Mouse (Mus musculus) spleen, adult 2 months (tissue): ENCODE data around the gene Pole3. TPM values are rescaled to one million over a fixed set of nuclear protein-coding genes. Genes with fewer than 3 reads are reported as not detected.
A peak's percentile ranks its signal among the peaks of the same experiment; 100 is the strongest.

Source experiments
- DNase-seq, 2 experiments: peaks; one replicate each; pipeline versions ENCODE4 v3.0.0 to v3.0.0-alpha.2; 2012 to 2021; ENCODE audit warnings: low spot score in 2 of 2, low read depth in 1 of 2
- H3K27ac ChIP-seq: fragments of 200-500 bp; 2 replicates; pipeline ENCODE4 v1.5.1; 2012; ENCODE audit warnings: low read length, inconsistent platforms; ENCODE audit not compliant: insufficient read depth
- H3K27me3 ChIP-seq: fragments of 200-500 bp; 2 replicates; pipeline ENCODE4 v1.6.1; 2012; ENCODE audit warnings: mild to moderate bottlenecking, moderate library complexity, low read length, inconsistent platforms; ENCODE audit not compliant: control insufficient read depth, insufficient read depth
- H3K36me3 ChIP-seq: fragments of 200-500 bp; 2 replicates; pipeline ENCODE4 v1.6.1; 2012; ENCODE audit warnings: mild to moderate bottlenecking, low read length, inconsistent platforms; ENCODE audit not compliant: control insufficient read depth, insufficient read depth
- H3K4me1 ChIP-seq: fragments of 200-500 bp; 2 replicates; pipeline ENCODE4 v1.6.1; 2011; ENCODE audit warnings: inconsistent platforms; ENCODE audit not compliant: control insufficient read depth, insufficient read depth, insufficient read length
- H3K4me3 ChIP-seq: fragments of 200-500 bp; 2 replicates; pipeline ENCODE4 v1.5.1; 2011; ENCODE audit warnings: mild to moderate bottlenecking, inconsistent platforms; ENCODE audit not compliant: insufficient read depth, insufficient read length; ENCODE audit errors: extremely low read depth
- CTCF ChIP-seq: fragments of 200-500 bp; IDR thresholded peaks from 2 replicates; pipeline ENCODE4 v1.5.1; 2011; ENCODE audit warnings: mild to moderate bottlenecking, inconsistent platforms; ENCODE audit not compliant: insufficient read depth, insufficient read length, insufficient replicate concordance; ENCODE audit errors: extremely low read depth
- POLR2A ChIP-seq: fragments of 200-500 bp; IDR thresholded peaks from 2 replicates; pipeline ENCODE4 v1.6.1; 2011; ENCODE audit warnings: low read depth, low read length, inconsistent platforms
- WGBS: fragments of 180-500 bp; shearing (Covaris S2); methylation state at CpG from one replicate; pipeline ENCODE4 v1.1.7; 2018; 5-methylcytosine and 5-hydroxymethylcytosine counted together
- polyA plus RNA-seq: library from polyadenylated mRNA; depleted of rRNA; stranded (reverse); fragments of >200 nt; gene quantifications from 2 replicates; pipeline ENCODE4 v1.2.3, GENCODE M21; 2012

Gene Pole3
- polyA plus RNA-seq, 1 experiment: 6.1 TPM

DNA sequence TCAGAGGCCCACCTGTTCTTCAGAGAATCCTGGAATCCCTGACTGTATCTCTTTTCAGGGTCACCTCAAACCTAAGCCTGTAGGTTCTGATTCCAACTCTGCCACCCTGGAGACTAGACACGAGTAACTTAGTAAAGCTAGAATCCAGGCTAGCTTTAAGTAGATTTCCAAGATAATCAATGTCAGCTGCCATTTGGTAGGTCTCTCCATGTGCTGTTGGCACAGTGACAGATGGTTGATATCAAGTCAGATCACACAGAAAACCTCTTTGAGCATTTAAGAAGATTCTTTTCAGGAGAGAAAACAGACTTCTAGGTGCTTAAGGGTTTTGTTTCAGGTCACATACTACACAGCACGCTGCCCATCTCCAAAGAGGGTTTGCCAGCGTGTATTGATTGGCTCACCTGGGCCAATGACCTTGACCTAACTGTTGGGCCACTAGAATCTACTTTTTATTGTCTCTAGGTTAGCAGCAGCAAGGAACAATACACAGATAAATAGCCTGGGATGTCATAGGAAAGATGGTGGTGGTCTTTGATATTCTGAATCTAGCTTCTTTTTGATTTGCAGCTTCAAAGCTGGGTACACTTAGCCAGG lies 21.4 kb downstream of the Pole3 start, which contains the start of gene Hdhd3:
Gene Hdhd3 (minus strand): TSS at position 94 of the 597 bp plus-strand sequence.
- no peaks in the 10 kb centered on the region for H3K4me1 ChIP-seq
- no peak for DNase-seq
- H3K36me3 ChIP-seq: peaks cover 3% of the 10 kb centered on the region; the same call in 1 of the 2 replicates
- H3K27me3 ChIP-seq: no peaks in the 10 kb centered on the region
- TF ChIP-seq CTCF: no peak
- TF ChIP-seq POLR2A: no peak
- H3K27ac ChIP-seq: peak within 1 kb of the TSS; percentile 39; the same call in 1 of the 2 replicates
- WGBS: 91% methylated on average over 3 of the region's 3 CpGs
- peak within 1 kb of the TSS; percentile 79 for H3K4me3 ChIP-seq

DNA sequence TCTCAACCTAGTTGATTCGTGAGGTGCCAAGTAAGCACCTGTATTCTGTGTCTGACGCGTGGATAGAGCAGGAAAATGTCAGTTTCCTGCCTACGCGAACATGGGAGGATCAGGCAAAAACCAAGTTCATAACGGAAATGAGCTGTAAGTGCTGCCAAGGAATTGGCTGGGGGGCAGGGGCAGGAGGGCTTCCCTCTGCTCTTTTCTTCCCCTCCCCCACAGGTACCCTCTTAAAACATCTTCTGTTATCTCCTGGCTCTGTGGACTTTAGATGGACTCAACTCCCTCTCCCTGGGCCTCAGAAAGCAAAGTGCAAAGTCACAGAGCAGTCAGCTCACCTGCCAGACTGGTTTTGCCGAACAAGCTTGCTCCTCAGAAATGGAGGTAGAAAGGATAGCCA lies 21.9 kb downstream of the Pole3 start:
- 49% methylated on average over 7 of the region's 7 CpGs for WGBS
- H3K27me3 ChIP-seq: no peaks in the 10 kb centered on the region
- H3K36me3 ChIP-seq: no peaks in the 10 kb centered on the region
- H3K4me1 ChIP-seq: no peaks in the 10 kb centered on the region
- no peak for DNase-seq
- H3K4me3 ChIP-seq: no peak overlapping the region
- TF ChIP-seq CTCF (no peak), POLR2A (no peak)
- H3K27ac ChIP-seq: no peak overlapping the region

DNA sequence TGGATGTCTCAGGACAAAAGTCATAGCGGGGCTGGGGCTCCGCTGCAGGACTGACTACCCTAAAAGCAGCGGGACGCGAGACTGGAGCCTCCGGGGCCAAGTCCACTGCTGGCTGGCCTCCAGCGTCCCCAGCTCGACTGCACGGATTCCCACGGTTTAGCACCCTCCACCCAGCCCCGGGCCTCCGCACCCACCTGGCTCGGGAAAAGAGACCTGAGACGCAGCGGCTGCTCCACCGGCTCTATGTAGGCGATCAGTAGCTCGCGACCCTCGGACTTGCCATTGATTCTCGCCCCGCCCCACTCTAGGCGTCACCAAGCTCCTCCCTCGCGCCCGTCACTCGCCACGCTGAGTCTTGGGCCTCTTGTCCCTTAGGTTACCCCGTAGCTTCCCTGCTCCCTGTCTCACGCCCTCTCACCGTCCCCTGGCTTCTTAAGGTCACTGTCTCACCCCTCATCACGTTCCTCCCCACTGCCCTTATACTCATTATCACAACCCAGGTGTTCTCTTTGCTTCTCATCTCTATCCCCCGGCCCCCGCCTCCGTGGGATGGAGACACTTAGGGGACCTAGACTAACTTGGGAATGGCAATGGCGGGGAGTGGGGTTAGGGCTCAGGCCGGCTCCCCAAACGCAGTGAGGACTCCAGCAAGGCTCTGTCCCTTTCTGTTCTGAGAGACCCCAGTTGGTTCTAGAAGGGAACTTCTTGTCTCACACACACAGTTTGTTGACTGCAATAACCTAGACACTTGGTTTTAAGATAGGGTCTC lies 22.7 kb downstream of the Pole3 start:
- WGBS: 2% methylated on average over 38 of the region's 38 CpGs
- Histone ChIP-seq H3K27ac (peak overlapping the region; percentile 39), H3K36me3 (no peaks in the 10 kb centered on the region), H3K4me1 (no peaks in the 10 kb centered on the region), H3K4me3 (peak overlapping the region; percentile 79), H3K27me3 (no peaks in the 10 kb centered on the region)
- TF ChIP-seq CTCF (no peak), POLR2A (peak; percentile 12; the same call in 1 of the 2 replicates)
- DNase-seq: peak in 1 of 2 experiments; percentile 82

DNA sequence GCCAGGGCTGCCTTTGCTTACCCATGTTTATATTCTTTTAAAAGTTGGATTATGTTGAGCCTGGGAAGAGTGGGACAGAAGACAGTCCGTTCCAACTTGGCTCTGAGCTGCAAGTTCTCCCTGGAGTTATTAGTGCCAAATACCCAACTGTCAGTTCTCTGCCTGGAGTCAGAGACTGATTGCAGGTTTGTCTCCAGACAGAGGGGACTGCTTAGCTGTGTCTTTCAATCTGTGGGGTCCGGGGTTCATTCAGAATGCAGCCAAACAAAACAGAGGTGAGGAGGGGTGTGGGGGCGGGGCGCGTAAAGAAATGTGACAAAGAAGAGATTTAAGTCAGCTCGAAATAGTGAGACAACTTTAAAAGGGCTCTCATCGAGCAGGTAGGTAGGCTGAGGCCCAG lies 23.3 kb downstream of the Pole3 start:
- H3K27me3 ChIP-seq: no peaks in the 10 kb centered on the region
- 8% methylated on average over 7 of the region's 7 CpGs for WGBS
- DNase-seq: no peak

DNA sequence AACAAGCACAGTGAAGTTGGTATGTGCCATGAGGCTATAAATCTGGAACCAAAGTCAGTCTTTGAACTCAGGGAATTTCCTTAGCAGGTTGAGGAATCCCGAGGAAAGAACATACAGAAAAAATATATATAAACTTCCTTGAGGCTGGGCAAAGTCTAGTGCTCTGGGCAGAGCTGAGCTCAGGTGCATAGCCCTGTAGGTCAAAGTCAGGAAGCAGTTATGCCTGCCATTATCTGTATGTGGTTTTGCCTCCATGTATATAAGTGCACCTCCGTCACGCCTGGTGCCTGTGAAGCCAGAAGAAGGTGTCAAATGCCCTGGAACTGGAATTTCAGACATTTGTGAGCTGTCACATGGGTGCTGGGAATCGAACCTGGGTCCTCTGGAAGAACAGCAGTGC lies 24.1 kb downstream of the Pole3 start:
- 91% methylated on average over 4 of the region's 4 CpGs for WGBS
- no peak for DNase-seq
- no peaks in the 10 kb centered on the region for H3K36me3 ChIP-seq
- TF ChIP-seq CTCF (no peak), POLR2A (no peak)
- no peak overlapping the region for H3K4me3 ChIP-seq
- H3K27ac ChIP-seq: no peak overlapping the region
- no peaks in the 10 kb centered on the region for H3K27me3 ChIP-seq
- H3K4me1 ChIP-seq: no peaks in the 10 kb centered on the region

More for the DNA sequence above, 23.3 kb downstream of the Pole3 start:
- H3K4me1 ChIP-seq: no peaks in the 10 kb centered on the region
- no peak overlapping the region; the same call in 1 of the 2 replicates for H3K27ac ChIP-seq
- TF ChIP-seq POLR2A (no peak), CTCF (no peak)
- H3K36me3 ChIP-seq: no peaks in the 10 kb centered on the region
- peak overlapping the region; percentile 79 for H3K4me3 ChIP-seq

DNA sequence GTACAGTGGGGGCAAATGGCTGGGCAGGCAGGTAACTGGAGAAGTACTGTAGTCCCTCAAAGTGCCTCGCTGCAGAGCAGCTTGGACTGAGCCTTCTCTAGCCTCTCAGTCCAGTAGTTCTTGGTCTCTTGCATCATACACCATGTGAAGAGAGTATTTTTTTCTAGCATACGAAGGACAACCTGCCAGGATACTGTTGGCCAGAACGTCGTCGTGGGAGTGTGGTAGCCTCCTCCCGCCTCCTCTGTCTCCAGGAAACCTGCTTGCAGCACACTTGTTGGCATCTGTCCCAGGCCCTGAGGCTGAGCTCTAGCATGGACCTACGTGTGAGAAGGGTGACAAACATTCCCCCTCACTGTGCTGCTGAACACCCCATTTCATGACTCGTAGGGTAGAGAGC lies 28.1 kb downstream of the Pole3 start:
- Histone ChIP-seq H3K4me1 (no peaks in the 10 kb centered on the region), H3K36me3 (no peaks in the 10 kb centered on the region), H3K27me3 (no peaks in the 10 kb centered on the region), H3K27ac (no peak overlapping the region), H3K4me3 (no peak overlapping the region)
- WGBS: 23% methylated on average over 8 of the region's 8 CpGs
- DNase-seq: no peak
- no peak for TF ChIP-seq CTCF
- TF ChIP-seq POLR2A: no peak

DNA sequence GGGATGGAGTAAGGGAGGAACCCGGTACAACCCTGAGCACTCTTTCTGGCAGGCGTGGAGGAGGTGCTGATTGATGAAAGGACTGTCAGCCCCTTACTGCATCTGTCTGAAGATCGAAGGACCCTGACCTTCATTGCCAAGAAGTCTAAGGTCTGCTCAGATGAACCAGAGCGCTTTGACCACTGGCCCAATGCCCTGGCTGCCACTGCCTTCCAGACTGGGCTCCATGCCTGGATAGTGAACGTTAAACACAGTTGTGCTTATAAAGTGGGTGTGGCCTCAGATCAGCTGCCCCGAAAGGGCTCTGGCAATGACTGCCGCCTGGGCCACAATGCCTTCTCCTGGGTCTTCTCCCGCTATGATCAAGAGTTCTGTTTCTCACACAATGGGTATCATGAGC lies 28.9 kb downstream of the Pole3 start:
- DNase-seq: no peak
- WGBS: 84% methylated on average over 8 of the region's 8 CpGs
- no peak overlapping the region for H3K27ac ChIP-seq

More for the DNA sequence above, 28.9 kb downstream of the Pole3 start:
- Histone ChIP-seq H3K27me3 (no peaks in the 10 kb centered on the region), H3K4me3 (no peak overlapping the region), H3K4me1 (no peaks in the 10 kb centered on the region), H3K36me3 (no peaks in the 10 kb centered on the region)
- TF ChIP-seq POLR2A: no peak
- TF ChIP-seq CTCF: no peak
